Mouse (Mus musculus): Measurements from ENCODE around the gene Pak1. TPM values are rescaled to one million over a fixed set of nuclear protein-coding genes. Genes with fewer than 3 reads are reported as not detected.
A peak's percentile ranks its signal among the peaks of the same experiment; 100 is the strongest.

Pak1 gene
- polyA plus RNA-seq (2012; rRNA removed): 391 and 412 TPM in 2 replicates

DNA sequence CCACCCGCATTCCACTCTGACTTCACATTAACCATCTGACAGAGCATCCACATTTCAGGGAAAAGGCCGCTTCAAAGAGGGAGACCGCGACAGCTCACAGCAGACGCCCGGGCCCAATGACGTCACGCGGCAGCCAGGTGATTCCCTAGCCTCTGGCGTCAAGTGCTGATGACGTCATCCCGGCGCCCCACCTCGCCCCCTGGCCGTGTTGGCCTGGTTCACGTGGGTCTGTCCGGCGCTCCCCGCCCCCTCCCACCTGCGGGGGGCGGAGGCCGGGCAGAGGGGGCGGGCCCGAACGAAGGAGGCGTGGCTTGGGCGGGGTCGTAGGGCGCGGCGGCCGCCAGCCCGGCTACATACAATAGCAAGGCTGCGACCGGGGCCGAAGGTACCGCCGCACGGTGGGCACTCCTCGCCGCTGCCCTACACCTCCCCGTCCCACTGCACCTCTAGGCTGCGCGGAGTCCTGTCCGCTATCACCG, at the start of gene Pak1:
Gene Pak1 (plus strand): TSS at position 352 of the 479 bp plus-strand sequence.
- peak within 1 kb of the TSS; percentile 40; the same call in 1 of the 2 replicates for H3K27ac ChIP-seq (ENCODE audit: insufficient read depth, low read length)
- no peaks in the 10 kb centered on the region; the same call in 1 of the 2 replicates for H3K4me1 ChIP-seq (ENCODE audit: control insufficient read depth, insufficient read depth, low read length)
- peak within 1 kb of the TSS; percentile 79 for H3K4me3 ChIP-seq (ENCODE audit: insufficient read depth, low read length)

DNA sequence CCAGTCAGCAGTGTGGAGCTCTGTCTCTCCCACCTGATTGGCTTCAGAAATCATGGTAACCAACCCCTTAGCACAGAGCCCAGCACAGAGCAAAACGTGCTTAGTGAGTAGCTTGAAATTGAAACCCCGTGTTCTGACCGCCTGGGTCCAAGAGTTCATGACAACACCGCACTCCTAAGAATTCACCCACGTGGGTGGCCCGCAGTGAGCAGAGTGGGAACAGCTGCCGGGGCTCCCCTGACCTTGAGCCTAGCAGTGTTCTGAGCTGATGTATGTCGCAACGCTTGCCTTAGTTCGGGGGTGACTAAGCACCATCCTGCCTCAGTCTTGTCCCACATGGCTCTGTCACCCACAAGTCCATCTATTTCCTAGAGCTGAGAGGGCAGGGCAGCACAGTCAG, 47.4 kb upstream of the Pak1 start:
- TF ChIP-seq POLR2A (IDR thresholded peaks at IDR 0.05; ENCODE audit: extremely low read depth, insufficient read depth, low read length) (no peak), CTCF (IDR thresholded peaks at IDR 0.05; ENCODE audit: extremely low read depth, insufficient read depth, low read length) (no peak)
- Histone ChIP-seq H3K27ac (ENCODE audit: insufficient read depth, low read length) (no peak overlapping the region), H3K4me3 (ENCODE audit: insufficient read depth, low read length) (no peak overlapping the region), H3K4me1 (ENCODE audit: control insufficient read depth, insufficient read depth, low read length) (peaks cover 1% of the 10 kb centered on the region; the same call in 1 of the 2 replicates)

More for the DNA sequence above, at the start of gene Pak1:
- TF ChIP-seq POLR2A (IDR thresholded peaks at IDR 0.05; ENCODE audit: extremely low read depth, insufficient read depth, low read length) (no peak), CTCF (IDR thresholded peaks at IDR 0.05; ENCODE audit: extremely low read depth, insufficient read depth, low read length) (no peak)

DNA sequence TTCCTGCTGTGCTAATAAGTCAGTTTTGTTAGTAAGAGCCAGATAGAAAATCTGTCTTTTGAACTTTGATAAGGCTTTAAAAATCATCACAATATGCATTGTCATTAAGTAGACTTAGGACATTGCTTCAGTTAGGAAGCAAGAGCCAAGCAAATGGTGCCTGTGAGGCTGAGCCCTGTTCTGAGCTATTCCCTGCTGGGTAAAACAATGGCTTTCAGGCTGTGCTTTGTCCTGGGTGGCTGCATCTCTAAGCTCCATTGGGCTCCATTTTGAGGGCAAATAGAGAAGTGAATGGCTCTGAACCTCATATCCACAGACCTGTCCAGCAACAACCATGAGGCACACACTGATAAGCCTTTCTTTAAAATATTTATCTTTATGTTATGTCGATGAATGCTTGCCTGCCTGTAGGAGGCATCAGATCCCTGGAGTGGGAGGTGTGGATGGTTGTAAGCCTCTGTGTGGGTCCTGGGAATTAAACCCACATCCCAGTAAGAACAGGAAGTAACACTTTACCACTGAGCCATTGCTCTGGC, 46.5 kb upstream of the Pak1 start:
- peaks cover under 1% of the 10 kb centered on the region; the same call in 1 of the 2 replicates for H3K4me1 ChIP-seq (ENCODE audit: control insufficient read depth, insufficient read depth, low read length)
- no peak for TF ChIP-seq POLR2A (IDR thresholded peaks at IDR 0.05; ENCODE audit: extremely low read depth, insufficient read depth, low read length)
- TF ChIP-seq CTCF (IDR thresholded peaks at IDR 0.05; ENCODE audit: extremely low read depth, insufficient read depth, low read length): no peak
- no peak overlapping the region for H3K4me3 ChIP-seq (ENCODE audit: insufficient read depth, low read length)
- H3K27ac ChIP-seq (ENCODE audit: insufficient read depth, low read length): no peak overlapping the region

DNA sequence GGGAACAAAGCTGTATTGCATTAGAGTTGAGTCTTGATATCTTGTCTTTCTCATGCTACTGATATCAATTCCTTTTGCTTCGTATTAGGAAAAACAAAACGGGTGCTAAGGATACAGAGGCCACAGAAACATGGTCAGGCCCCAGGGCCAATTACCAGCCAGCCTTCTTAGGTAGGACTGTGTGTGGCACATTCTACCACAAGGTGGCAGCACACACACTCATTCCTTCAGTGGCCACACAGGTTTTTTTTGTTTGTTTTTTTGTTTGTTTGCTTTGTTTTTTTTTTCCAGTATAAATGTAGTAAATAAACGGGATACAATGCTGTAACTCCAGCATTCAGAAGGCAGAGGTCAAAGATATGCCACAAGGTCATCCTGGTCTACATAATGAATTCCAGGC, 43.0 kb upstream of the Pak1 start:
- peaks cover 1% of the 10 kb centered on the region; the same call in 1 of the 2 replicates for H3K4me1 ChIP-seq (ENCODE audit: control insufficient read depth, insufficient read depth, low read length)
- no peak overlapping the region for H3K27ac ChIP-seq (ENCODE audit: insufficient read depth, low read length)
- no peak overlapping the region for H3K4me3 ChIP-seq (ENCODE audit: insufficient read depth, low read length)
- TF ChIP-seq CTCF (IDR thresholded peaks at IDR 0.05; ENCODE audit: extremely low read depth, insufficient read depth, low read length) (peak; percentile 77), POLR2A (IDR thresholded peaks at IDR 0.05; ENCODE audit: extremely low read depth, insufficient read depth, low read length) (no peak)

DNA sequence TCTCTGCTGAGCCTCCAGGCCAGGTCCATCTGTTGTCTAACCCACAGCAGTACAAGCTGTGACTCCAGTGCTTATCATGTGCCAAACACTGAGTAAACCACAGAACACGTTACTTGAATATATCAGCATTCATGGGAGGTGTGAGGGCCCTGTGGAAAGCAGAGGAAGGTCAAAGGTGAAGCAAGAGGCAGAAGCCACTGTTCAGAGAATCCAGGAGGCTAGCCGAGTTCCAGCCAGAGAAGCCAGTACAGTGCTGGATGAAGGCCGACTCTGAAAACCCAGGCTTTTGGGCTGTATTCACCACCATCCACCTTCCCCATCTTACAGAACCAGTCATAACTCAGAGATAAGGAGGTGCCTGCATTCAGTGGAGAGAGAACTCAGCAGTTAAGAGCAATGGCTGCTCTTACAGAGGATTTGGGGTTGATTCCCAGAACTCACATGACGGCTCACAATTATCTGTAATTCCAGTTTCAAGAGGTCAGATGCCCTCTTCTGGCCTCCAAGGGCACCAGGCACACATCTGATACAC, 41.1 kb upstream of the Pak1 start:
- Histone ChIP-seq H3K4me1 (ENCODE audit: control insufficient read depth, insufficient read depth, low read length) (peaks cover 1% of the 10 kb centered on the region; the same call in 1 of the 2 replicates), H3K4me3 (ENCODE audit: insufficient read depth, low read length) (no peak overlapping the region), H3K27ac (ENCODE audit: insufficient read depth, low read length) (no peak overlapping the region)
- TF ChIP-seq POLR2A (IDR thresholded peaks at IDR 0.05; ENCODE audit: extremely low read depth, insufficient read depth, low read length) (no peak), CTCF (IDR thresholded peaks at IDR 0.05; ENCODE audit: extremely low read depth, insufficient read depth, low read length) (no peak)

DNA sequence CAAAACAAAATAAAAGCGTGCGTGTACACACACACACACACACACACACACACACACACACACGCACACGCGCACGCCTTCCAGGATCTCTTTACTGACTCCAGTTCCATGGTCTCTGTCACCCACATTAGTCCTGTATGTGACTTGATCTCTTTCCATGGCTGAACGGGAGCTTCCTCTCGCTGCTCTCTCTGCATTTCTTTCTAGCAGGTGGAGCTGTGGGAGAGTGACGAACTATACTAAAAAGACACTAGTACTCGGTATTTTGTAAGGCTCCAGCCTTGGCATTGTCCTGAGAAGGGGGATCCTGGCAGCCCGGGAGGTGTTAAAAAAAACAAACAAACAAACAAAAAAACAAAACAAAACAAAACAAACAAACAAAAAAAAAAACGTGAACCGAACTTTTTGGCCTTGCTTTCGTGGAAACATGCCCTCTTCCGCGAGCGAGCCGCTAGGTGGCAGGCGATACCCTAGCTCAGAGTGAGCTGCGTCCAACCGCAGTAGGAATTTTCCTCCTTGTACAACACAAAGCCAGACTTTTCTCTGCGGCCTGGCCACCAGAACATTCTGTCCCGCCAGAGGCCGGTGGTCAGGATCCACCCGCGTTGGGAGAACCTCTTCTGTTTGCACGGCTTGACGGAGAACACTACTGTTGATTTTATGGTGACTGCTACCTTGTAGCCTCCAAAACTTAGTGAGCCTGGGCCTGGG, 40.4 kb upstream of the Pak1 start:
- TF ChIP-seq CTCF (IDR thresholded peaks at IDR 0.05; ENCODE audit: extremely low read depth, insufficient read depth, low read length) (peak; percentile 92), POLR2A (IDR thresholded peaks at IDR 0.05; ENCODE audit: extremely low read depth, insufficient read depth, low read length) (no peak)
- Histone ChIP-seq H3K27ac (ENCODE audit: insufficient read depth, low read length) (no peak overlapping the region), H3K4me3 (ENCODE audit: insufficient read depth, low read length) (no peak overlapping the region), H3K4me1 (ENCODE audit: control insufficient read depth, insufficient read depth, low read length) (peaks cover 1% of the 10 kb centered on the region; the same call in 1 of the 2 replicates)

DNA sequence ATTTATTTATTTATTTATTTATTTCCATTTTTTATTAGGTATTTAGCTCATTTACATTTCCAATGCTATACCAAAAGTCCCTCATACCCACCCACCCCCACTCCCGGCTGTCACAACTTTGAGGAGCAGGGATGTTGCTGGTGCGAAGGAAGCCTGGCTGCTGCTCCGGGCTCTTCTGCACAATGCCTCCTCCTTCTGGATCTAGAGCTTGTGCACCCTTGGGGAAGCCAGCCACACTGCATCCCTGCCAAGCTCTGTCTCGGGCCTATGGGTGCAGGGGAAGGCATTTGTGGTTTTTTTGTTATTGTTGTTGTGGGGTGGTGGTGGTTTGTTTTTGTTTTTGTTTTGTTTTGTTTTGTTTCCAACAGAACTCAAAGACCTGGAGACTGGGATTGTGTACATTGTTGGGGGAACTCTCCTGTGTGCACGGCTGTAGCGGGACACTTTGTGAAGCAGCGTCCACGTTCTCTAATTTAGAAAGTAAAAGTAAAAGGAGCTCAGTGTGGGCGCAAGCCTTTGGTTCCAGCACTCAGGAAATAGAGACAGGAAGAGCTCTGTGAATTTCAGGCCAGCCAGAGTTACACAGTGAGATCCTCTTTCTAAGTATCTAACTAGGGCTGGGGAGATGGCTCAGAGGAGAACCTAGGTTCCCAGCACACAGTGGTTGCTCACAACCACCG, 39.7 kb upstream of the Pak1 start:
- TF ChIP-seq CTCF (IDR thresholded peaks at IDR 0.05; ENCODE audit: extremely low read depth, insufficient read depth, low read length) (no peak), POLR2A (IDR thresholded peaks at IDR 0.05; ENCODE audit: extremely low read depth, insufficient read depth, low read length) (no peak)
- no peak overlapping the region for H3K4me3 ChIP-seq (ENCODE audit: insufficient read depth, low read length)
- peaks cover 1% of the 10 kb centered on the region; the same call in 1 of the 2 replicates for H3K4me1 ChIP-seq (ENCODE audit: control insufficient read depth, insufficient read depth, low read length)
- peak overlapping the region; percentile 26 for H3K27ac ChIP-seq (ENCODE audit: insufficient read depth, low read length)

DNA sequence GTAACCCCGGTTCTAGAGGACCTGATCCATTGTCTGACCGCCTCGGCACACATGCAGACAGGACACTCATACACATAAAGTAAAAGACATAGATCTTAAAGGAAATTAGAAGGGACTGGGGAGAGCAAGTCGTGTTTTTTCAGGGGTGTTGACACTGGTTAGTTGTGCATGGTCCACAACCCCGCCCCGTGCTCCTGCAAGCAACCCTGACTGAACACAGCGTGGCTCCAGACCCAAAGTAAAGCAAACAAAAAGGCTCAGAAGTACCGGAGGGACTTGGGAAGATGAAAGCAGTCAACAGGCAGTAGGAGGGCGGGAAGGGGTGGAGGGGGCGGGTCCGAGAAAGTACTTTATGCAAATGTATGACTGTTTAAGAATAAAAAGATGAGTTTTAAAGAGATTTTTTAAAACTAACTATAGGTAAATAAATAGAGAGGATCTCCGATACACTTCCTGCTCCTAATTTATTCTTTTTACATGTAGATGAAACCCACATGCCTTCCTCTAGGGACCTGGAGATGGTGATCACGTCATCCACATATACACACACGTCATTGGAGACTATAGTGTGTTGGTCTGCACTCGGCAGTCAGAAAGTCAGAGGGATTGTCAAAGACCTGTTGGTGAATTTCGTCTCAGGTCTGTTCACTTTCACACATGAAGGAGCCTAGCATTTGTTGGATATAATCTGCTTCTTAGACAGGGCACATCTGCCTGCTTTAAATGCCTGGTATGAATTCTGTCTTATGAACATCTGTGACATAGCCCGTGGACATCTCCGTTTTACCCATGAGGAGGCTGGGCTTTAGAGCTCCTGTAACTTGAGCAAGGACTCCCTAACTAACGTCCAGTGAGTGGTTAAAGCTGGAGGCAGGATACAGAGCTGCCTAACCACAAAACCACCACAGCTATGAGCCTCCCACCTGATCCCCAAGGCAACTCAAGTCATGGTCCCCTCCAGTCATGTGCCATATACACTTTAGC, 38.8 kb upstream of the Pak1 start:
- peak overlapping the region; percentile 75 for H3K27ac ChIP-seq (ENCODE audit: insufficient read depth, low read length)
- peaks cover 1% of the 10 kb centered on the region; the same call in 1 of the 2 replicates for H3K4me1 ChIP-seq (ENCODE audit: control insufficient read depth, insufficient read depth, low read length)
- H3K4me3 ChIP-seq (ENCODE audit: insufficient read depth, low read length): no peak overlapping the region
- TF ChIP-seq CTCF (IDR thresholded peaks at IDR 0.05; ENCODE audit: extremely low read depth, insufficient read depth, low read length): no peak
- no peak for TF ChIP-seq POLR2A (IDR thresholded peaks at IDR 0.05; ENCODE audit: extremely low read depth, insufficient read depth, low read length)

Data from cortical plate, adult 2 months (tissue).